Mouse (Mus musculus) lung, adult 2 months (tissue): Measurements from ENCODE around the gene Gm10447.

Source experiments
- CTCF ChIP-seq: fragments of 200-500 bp; IDR thresholded peaks from 2 replicates; pipeline ENCODE4 v1.5.1; 2011; ENCODE audit warnings: mild to moderate bottlenecking, low read length, control low read depth; ENCODE audit not compliant: insufficient read depth
- POLR2A ChIP-seq: fragments of 200-500 bp; IDR thresholded peaks from 2 replicates; pipeline ENCODE4 v1.6.1; 2011; ENCODE audit warnings: low read depth, mild to moderate bottlenecking, control low read depth, low read length, borderline replicate concordance; ENCODE audit errors: extremely low read depth

DNA sequence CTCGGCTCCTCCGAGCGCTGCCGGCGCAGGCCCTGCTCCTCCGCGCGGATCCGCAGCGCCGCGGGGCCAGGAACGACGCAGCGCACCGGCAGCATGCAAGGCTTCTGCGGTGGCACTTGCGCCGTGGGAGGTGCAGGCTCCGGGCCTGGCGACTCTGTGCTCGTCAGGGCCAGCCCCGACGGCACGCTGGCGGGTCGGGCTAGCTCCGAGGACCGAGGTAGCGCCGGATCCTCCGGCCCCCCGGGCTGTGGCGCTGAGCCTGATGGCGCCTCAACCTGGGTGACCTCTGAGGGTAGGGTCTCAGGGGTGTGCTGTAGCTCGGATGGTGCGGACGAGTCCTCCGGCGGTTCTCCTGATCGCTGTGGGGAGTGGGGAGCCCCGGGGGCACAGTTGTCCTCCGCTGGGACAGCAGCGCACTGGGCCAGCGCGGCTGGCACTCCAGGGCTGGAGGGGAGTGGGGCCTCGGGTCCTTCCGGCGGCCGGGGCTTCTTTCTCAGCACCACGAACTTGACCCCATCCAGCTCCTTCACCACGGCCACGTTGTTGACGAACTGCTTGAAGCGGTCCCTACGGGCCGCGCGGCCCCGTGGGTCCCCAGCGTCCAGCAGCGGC, 22.4 kb upstream of the Gm10447 start:
- no peak for TF ChIP-seq CTCF
- no peak for TF ChIP-seq POLR2A
